Mouse (Mus musculus) cerebellum, adult 2 months (tissue): ENCODE results near the gene Zkscan6.

Experiments used
- CTCF ChIP-seq: fragments of 200-500 bp; IDR thresholded peaks from 2 replicates; pipeline ENCODE4 v1.5.1; 2011; ENCODE audit warnings: low read depth, mild to moderate bottlenecking, control low read depth, low read length, moderate library complexity, borderline replicate concordance; ENCODE audit not compliant: insufficient read depth
- POLR2A ChIP-seq: fragments of 200-500 bp; IDR thresholded peaks from 2 replicates; pipeline ENCODE4 v1.6.1; 2011; ENCODE audit warnings: low read length, control low read depth, borderline replicate concordance; ENCODE audit not compliant: insufficient read depth

- TF ChIP-seq POLR2A (no peak), CTCF (no peak; the same call in 1 of the 2 replicates)
Measured at GRCm38 (mm10) chr11:65852066-65852465, 45.1 kb downstream of the Zkscan6 start.
